Mouse (Mus musculus): Measurements from ENCODE around the gene Ankrd55.

Ankrd55 gene

DNA sequence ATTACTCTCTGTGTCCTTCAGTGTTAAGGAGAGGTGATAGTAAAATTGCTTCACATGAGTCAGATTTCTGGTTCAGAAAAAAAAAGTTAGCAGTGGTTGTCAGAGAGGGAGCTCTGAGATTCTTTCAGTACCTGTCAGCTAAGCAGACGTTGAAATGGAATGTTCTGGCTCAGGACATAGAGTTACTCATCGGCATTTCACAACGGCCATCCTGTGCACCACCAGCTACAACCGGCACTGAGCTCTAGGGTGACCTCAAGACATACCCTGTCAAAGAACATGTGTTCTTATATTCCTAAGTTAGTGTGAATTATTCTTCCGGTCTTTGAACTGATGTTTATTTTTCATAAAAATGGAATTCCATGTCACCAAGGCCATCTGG is 55.4 kb downstream of the Ankrd55 start:
- no peak for DNase-seq (ENCODE audit: low read depth)

DNA sequence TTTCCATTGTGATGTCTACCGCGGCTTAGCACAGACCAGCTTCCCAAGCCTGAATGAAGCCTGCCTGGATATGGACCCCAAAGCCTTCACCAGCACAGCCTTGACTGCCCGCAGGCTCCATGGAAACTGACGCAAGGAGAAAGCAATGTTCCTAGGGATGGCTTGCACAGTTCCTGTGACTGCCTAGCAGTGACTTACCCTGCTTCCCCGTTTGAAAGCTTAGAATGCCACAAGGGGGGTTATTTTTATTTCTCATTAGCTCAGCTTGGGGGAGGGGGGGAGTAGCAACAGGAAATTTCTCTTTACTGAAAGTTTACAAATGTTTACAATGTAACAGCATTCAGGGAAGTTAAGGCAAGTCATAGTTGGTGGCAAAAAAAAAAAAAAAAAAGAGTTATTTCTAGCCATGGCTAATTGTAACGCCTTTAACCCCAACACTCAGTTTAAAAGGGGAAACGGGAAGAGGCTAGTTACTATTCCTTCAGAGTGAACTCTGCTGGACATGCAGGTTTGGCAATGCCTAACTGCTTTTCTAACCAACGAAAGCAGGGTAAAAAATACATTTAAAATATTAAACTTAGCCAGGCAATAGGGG is 56.1 kb downstream of the Ankrd55 start:
- DNase-seq (ENCODE audit: low read depth), result peak; percentile 16

DNA sequence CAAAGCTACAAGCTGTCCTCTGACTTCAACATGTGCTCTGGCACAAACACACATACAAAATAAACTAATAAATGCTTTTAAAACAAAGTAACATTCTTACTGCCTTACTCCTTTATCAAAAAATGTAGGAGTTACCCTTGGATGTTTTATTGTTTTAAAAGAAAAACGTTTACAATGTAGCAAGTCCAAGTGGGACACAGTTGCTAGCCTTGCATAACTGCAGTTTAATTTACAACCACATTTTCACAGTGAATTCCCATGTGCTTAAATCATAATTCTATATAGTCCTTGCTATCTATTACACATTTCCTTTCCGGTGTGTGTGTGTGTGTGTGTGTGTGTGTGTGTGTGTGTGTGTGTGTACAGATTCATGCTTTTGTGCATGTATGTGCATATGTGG is 57.3 kb downstream of the Ankrd55 start:
- DNase-seq (ENCODE audit: low read depth), result no peak

DNA sequence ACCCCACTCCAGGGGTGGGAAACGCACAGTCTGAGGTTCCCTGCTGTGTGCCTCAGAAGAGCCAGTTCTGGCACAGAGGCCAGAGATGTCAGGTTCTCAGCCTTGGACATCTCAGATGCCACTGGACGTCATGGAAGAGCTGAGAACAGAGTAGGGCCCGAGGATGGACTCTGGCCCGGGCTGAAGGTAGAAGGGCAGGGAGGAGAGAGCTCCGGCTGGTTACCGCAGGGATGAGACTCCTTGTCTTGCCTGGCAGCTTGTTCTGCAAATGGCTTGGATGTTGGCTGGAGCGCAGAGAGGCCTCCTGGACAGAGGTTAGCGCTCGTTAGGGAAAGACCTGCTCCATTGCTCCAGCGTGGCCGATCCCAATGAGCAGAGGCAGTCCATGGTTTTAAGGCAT is 57.8 kb downstream of the Ankrd55 start:
- no peak for DNase-seq (ENCODE audit: low read depth)

DNA sequence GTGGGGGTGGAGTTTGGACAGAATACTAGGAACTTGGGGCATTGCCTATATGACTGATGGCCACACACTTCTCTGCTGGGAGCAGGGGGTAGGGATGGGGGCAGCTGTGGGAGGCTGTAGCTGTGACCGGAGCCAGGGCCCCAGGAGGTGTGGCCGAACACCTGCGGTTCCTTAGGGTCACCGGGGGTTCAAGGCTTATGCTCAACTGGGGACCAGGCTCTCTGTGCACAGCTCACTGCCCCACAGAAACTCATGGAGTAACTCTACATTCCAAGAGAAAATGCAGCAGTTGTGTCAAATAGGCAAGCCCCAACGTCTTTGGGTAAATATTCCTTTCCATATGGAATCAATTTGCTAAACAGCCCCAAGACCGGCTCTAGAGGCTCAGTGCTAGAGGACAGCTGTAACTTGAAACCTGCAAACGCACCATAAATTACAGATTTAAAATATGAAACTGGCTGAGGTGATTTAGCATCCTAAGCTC is 58.5 kb downstream of the Ankrd55 start:
- DNase-seq (ENCODE audit: low read depth), result no peak

DNA sequence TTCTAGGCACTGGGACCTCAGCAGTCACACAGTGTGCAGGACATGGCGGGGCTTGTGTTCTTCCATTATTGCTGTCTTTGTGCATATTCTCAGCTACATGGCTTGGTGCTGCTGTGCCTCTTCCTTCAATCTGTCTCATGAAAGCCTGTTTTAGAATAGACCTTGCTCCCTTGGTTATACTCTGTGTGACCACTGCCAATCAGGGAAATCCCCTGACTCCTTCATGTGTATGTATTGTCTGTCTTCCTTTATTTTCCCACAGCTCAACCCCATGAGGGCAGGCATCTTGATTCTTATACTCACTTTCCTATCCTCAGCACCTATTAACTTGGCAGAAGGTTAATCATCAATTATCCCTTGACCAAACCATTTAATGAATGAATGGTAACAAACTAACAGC is 60.0 kb downstream of the Ankrd55 start:
- DNase-seq (ENCODE audit: low read depth), result no peak

DNA sequence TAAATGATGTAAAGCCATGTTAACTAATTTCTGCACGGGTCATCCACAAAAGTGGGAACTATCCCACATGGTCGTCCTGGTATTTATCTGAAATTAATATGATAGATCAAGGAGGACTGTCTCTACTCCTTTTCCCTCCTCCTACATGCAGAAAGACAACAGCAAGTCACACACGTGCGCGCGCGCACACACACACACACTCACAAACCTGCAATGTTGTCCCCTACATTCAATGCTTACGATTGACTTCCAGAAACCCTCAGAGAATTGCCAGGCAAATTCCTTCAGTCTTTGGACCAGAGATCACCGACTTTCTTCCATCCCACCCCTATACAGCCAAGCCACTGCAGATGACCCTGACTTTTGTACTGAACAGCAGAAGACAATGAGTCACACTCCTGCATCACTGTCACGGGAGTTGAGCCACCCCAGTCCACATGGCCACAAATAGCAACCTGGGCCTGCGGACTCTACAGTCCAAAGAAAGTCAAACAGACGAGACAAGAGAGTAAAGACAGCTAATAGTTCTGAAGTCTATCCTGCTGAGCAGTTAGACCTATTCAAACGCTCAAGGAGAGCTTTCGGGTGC is 60.7 kb downstream of the Ankrd55 start:
- DNase-seq (ENCODE audit: low read depth), result no peak

DNA sequence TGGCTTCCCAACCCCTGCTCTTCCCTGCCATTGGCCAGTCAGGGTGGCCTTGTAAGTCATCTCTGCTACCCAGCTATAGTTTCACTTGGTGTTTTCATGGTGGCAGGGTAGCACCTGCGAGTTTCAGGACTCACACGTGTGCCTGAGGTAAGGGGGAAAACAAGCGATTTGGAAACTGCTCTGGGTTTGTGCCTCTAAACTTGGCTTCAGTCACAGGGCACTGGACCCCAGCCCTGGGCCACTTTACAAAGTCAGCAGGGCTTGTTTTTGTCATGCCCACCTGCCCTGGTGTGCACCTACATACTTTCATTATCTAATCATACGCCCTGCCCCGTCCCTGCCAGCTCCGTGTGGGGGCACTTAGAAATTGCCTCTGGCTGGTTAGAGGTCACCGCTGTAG is 61.2 kb downstream of the Ankrd55 start:
- no peak for DNase-seq (ENCODE audit: low read depth)

DNA sequence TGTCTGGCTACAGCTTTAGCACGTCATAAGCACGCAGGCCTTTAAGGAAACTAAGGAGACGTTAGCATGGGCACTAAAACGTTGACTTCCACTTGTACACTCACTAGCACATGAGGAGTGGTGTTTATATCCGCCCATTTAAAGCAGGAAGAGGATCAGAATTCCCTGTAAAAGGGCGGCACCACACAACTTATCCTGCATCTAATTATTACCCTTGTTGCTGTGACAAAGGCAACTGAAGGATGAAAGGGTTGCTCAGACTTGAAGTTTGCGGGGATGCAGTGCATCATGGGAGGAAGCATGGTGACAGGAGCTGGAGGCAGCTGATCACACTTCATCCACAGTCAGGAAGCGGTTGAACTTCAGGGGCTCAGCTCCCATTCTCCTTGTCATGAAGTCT is 63.7 kb downstream of the Ankrd55 start:
- DNase-seq (ENCODE audit: low read depth), result no peak

DNA sequence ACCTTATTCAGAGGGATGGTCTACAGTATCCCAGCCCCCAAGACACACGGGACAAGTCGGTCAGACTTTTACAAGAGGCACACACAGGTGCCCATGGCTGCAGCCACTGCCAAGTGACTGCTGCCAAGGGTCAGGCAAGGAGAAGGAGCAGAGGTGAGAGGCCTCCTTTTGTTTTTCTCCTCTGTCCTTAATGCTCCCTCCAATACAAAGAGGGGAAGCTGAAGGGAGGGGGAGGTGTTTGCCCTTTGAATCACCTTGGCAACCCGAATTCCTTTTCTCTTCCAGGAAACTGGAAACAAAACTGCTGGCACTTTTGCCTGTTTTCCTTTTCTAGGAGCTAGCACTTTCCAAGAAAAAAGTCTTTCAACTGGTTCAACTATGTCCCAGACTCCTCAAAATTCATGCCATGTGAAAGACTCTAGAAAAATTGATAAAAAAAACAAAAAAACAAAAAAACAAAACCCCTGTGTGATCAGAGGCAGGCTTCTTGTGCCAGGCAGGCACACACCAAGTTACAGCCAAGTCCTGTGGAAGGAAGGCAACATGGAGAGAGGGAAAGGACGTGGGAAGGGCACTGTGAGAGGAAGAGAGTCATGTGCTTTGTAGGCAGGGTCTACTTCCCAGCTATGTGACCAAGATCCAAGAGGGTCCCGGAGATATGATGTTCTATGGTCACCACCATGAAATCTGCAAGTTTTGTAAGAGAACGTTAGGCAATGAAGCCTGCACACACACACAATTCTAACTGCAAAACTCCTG is 66.0 kb downstream of the Ankrd55 start:
- DNase-seq (ENCODE audit: low read depth), result no peak

DNA sequence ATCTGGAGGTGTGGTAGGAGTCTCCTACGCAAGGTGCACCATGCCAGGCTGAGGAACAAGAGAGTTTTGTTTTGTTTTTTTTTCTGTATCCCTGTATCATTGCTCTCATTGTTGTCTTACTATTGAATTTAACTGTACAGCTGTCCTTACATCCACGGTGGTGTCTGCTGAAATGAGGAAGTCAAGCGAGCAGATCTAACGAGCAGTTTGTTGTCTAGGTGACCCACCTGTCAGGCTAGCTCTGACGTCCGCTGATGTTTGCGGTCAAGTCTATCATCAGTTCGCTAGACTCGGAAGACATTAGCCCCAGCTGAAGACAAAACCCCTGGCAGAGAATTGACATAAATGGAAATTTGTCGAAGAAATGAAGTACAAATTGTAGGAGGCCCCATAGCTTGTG is 66.7 kb downstream of the Ankrd55 start:
- peak; percentile 40 for DNase-seq (ENCODE audit: low read depth)

DNA sequence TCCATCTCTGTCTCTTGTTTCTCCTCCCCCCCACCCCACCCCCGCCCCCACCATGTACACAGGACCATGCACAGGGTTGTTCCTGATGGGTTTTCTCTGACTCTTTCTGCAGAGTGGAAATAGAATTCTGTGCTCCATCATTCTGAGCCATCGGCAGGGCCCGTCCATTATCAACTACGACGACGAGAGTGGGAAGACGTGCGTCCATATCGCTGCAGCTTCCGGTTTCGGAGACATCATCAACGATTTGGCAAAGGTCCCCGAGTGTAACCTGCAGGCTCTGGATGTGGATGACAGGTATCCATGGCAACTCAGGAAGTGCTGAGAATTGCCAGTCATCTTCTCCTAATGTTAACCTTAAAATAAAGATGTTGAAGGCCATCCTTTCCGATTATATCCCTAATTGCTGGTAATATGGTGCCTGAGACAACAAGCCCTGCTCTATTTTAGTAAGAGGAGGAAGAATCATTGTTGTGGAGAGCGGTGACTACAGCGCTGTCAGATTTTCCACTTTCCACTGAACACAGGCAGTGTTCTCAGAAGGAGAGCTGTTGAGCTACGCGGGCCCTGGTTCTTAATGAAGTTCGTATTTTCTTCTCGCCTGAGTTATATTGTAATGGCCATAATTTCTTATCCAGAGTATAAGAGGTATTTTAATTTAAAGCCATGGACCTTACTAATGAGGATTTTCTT is 67.7 kb downstream of the Ankrd55 start:
- DNase-seq (ENCODE audit: low read depth), result no peak

DNA sequence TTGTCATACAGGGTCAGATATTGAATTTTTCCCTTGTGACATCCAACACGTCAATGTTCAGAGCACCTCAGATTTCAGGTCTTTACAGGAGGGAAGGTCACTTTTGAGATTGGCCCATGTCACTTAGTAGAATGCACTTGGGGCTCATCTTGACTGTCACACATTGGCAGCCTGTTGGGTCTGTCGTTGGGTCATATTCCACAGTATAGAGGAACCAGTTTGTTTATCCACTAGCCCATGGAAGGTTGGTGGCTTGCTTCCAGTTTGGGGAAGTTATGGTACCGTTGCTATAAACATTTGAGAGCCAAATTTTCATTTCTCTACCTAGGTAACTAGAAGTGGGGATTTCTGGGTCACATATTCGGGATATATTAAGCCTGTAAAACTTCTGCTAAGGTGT is 73.3 kb downstream of the Ankrd55 start:
- no peak for DNase-seq (ENCODE audit: low read depth)

DNA sequence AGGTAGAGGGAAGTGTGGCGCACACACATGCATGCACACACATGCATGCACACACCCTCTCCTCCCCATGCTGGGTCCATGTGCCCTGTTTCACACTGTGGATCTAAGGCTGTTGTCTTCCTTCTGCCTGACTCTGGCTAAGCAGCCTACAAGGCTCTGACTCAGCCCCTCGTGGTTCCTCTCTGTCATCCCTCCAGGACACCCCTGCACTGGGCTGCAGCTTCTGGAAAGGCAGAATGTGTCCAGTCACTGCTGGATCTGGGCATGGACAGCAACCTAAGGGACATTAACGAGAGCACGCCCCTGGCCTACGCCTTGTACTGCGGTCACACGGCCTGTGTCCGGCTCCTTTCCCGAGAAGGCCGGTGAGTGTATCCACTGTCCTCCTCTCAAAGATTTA is 75.0 kb downstream of the Ankrd55 start:
- DNase-seq (ENCODE audit: low read depth), result no peak

DNA sequence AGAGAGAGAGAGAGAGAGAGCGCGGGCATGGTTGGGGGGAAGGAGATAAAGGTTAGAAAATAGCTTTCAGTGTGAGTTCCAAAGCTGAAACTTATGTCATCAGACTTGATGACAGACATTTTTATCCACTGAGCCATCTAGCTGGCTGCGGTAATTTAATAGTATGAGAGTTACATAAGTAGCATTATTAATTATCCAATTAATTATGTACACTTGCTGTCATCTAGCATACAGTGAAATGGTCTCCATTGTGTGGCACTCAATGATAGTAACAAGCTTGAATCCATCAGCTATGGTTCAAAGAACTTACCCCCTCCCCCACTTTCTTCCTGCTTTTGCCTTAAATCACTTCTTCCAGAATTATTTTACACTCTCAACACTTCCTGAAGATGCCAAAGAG is 75.5 kb downstream of the Ankrd55 start:
- no peak for DNase-seq (ENCODE audit: low read depth)

DNA sequence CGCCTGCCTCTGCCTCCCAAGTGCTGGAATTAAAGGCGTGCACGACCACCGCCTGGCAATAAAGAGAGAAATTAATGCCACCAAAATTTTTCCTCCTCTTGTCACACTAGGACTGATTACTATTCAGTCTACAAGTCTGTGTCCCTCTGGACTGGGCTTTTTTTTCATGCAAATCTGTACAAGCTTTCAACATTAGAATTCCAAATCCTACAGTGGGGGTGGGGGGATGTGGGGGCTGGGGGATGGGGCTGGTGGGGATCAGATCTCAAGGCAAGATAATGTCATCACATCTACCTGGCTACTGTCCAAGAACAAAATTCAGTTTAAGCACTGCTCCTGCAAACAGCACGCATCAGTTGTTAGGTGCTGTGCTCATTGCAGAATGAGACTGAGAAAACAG is 76.4 kb downstream of the Ankrd55 start:
- DNase-seq (ENCODE audit: low read depth), result no peak

DNA sequence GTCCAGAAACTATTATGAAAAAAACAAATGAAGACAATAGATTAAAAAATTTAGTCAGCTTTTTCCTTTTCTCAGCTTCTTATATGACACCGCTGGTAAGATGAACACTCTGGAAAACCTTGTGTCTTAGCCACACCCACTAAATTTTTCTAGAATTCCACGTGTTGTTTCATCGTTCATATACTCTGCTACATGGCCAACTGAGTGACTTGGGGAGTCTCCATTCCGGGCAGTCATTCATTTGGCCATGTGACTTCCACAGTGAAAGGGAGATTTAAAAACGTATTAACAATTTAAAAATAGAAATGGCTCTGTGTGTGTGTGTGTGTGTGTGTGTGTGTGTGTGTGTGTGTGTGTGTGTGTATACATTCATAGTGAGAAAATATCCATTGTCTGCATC is 77.1 kb downstream of the Ankrd55 start:
- DNase-seq (ENCODE audit: low read depth), result no peak

DNA sequence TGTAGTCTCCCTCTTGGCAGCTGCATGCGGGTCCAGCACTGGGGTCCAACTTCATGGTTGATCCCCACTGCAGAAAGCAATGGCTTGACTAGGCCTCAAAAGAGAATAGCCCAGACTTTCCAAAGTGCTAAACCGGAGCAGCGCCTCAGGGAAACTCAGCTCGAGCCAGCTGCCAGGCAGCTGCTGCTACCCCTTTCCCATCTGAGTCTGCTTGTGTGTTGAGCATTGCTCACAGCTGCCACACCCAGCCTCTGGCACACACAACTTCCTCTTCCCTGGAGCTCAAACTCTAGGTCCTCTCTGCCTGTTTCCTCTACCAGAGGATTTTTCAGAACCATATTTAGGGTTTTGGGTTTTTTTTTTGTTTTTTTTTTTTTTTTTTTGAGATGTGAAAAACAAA is 77.5 kb downstream of the Ankrd55 start:
- DNase-seq (ENCODE audit: low read depth), result peak; percentile 24

DNA sequence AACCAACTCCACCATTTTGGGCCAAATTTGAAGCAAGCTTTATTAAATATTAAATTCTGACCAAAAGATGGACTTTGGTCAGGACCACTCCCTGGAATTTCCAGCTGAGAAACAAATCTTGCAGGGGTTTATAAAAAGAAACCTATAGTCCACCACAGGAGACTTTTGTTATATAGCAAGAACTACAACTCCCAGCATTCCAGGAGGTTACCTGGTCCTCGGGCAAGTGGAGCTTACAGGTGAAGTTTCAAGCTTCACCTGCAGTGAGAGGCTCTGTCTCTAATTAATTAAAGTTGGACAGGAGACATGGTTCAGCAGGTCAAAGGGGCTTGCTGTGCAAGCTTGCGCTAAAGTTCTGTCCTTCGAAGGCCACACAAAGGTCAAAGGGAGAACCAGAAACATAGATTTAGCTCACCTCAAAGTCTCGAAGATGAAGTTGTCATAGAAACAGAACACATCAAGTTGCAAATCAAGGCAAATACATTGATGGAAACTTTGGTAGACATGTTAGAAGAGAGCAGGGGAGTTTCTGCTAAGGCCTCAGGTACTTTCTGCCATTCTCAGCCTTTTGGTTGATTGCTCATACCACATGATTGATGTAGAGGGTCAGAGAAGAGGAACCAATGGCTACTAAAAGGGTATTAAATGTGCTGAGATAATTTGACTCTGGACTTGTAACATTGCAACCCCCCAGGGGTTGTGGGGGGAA is 78.2 kb downstream of the Ankrd55 start:
- no peak for DNase-seq (ENCODE audit: low read depth)

DNA sequence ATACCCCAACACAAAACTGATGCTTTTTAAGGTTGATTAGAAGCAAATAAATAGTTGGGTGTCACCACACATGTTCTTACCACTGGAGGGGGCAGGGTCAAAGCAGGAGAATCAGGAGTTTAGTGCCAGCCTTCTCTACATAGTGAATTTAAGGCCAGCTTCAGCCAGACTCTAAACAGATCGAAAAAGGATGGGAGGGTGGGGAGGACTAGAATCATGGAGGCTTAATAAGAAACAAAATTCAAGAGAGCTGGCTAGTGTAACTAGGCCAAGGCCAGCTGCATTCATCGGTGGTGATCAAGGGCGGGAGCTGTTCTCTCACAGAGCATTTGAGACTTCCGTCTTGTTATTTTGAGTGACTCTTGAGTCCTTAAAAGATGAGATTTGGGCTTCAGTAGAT is 83.5 kb downstream of the Ankrd55 start:
- no peak for DNase-seq (ENCODE audit: low read depth)

DNA sequence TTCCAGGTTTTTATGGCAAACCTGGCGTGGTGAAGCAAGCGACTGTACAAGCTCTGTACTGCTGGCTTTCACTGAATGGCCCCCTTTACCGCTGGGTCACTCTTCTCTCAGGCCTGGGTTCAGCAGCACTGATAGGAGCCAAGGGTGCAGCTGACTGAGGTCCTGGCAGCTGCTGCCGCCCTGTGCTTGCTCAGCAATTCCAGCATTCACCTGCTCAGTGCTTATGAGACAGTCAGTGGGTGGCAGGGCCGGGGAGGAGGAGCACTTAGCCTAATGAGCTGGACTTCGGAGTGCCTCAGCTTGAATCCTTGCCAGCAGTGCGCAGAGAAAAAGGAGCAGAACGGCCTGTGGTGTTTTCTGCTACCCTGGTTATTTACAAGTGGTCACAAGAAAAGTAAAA is 87.5 kb downstream of the Ankrd55 start:
- no peak for DNase-seq (ENCODE audit: low read depth)

DNA sequence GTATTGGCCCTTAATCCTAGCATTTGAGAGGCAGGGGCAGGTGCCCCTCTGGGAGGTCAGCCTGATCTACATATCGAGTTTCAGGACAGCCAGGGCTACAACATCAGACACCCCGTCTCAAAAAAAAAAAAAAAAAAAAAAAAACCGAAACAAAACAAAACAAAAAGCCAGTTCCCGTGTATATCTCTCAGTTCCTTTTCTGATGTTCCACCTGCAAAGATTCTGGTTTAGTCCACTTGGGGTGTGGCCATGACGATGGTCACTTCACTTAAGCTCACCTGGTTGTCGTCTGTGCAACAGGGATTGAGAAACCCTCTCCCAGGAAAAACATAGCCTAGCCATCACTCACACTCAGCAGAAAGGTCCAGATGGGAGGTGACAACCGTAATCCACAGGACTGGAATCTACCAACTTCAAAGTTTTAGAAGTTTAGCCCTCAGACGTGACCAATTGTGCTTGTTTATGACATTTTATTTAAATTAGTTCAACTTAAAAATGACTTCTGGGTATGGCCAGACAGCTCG is 90.6 kb downstream of the Ankrd55 start:
- DNase-seq (ENCODE audit: low read depth), result no peak
